Mouse (Mus musculus) left cerebral cortex, adult 2 months (tissue): ENCODE results near the gene Cpxm1. TPM values are rescaled to one million over a fixed set of nuclear protein-coding genes. Genes with fewer than 3 reads are reported as not detected.
"Not testable (repeated sequence)": the region's sequence is repeated elsewhere in the genome, so short reads cannot be mapped to it uniquely, and the experiment has no call there.

Source experiments
- DNase-seq, 2 experiments: peaks; one replicate each; pipeline ENCODE4 v3.0.0; 2021 to 2022; ENCODE audit warnings: low spot score in 2 of 2, mixed read lengths in 1 of 2; ENCODE audit errors: extremely low spot score in 1 of 2
- H3K27ac ChIP-seq: fragments of 200-600 bp; 2 replicates; pipeline ENCODE4 v1.8.1; 2022
- H3K4me3 ChIP-seq: fragments of 200-600 bp; 2 replicates; pipeline ENCODE4 v1.8.1; 2022
- CTCF ChIP-seq: fragments of 200-600 bp; IDR thresholded peaks from 2 replicates; pipeline ENCODE4 v1.8.1; 2022; ENCODE audit warnings: antibody characterized with exemption, mild to moderate bottlenecking, moderate library complexity
- intact Hi-C: fragments of 180-260 bp; cut with DNase I; formaldehyde crosslinking; loops from one replicate; pipeline ENCODE4 v1.15.1; 2025
- total RNA-seq, 2 experiments: library from RNA; stranded (reverse); gene quantifications; 2 replicates each; pipeline ENCODE4 v1.2.3; 2021

Cpxm1 gene
- total RNA-seq, 2 experiments from 2014 or later: 5.5 to 6.4 TPM

DNA sequence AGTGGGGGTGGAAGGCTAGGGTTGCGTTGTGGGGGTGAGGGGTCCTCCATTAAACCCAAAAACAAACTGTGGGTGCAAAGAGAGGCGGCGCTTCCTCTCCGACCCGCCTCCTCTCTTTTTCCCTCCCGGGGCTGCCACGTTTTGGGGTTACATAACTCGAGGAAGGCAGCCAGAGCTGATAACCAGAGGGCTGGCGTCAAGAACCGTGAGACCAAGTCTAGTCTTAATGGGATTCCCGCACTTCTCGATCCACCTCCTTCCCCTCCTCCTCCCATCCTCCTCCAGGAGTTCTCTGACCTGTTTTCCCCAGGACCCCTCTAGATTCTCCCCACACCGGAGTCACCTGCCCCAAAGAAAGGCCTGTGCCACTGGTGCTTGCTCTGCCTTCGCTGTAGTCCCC lies 717 bp upstream of the Cpxm1 start:
- peak overlapping the region; percentile 43 for H3K4me3 ChIP-seq
- no peak for DNase-seq
- intact Hi-C loops: no loop called here
- H3K27ac ChIP-seq: no peak overlapping the region
- no peak for TF ChIP-seq CTCF

GRCm38 (mm10) chr2:130395696-130396095 lies 1.7 kb downstream of the Cpxm1 start:
- TF ChIP-seq CTCF: no peak
- Histone ChIP-seq H3K4me3 (no peak overlapping the region), H3K27ac (no peak overlapping the region)
- DNase-seq: no peak
- intact Hi-C loops: no loop called here

- no peak overlapping the region for H3K4me3 ChIP-seq
- no peak overlapping the region for H3K27ac ChIP-seq
- DNase-seq: no peak
- TF ChIP-seq CTCF: no peak
- intact Hi-C loops: no loop called here
Observed at GRCm38 (mm10) chr2:130392836-130393235, 4.5 kb downstream of the Cpxm1 start.

GRCm38 (mm10) chr2:130390993-130391625 lies 6.3 kb downstream of the Cpxm1 start:
- no peak overlapping the region for H3K27ac ChIP-seq
- TF ChIP-seq CTCF: no peak
- intact Hi-C loops: no loop called here
- no peak for DNase-seq
- no peak overlapping the region for H3K4me3 ChIP-seq

DNA sequence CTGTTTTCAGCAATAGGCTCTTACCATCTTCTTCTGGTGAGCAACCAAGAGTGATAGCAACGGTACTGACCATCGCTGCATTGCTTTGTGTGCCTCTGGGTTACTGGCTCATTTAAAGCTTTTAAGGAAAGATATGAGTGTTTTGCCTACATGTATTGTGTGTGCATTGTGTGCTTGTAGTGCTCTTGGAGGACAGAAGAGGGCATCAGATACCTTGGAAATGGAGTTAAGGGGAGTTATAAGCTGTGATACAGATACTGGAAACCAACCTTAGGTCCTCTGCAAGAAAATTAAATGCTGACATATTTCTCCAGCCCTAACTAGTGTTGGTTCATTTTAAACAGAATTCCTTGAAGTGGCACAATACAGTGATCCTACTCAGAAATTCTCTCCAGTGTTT lies 8.6 kb downstream of the Cpxm1 start:
- Histone ChIP-seq H3K27ac (no peak overlapping the region), H3K4me3 (no peak overlapping the region)
- peak; percentile 14; the same call in 1 of the 2 replicates for TF ChIP-seq CTCF
- intact Hi-C loops: no loop called here
- no peak for DNase-seq

DNA sequence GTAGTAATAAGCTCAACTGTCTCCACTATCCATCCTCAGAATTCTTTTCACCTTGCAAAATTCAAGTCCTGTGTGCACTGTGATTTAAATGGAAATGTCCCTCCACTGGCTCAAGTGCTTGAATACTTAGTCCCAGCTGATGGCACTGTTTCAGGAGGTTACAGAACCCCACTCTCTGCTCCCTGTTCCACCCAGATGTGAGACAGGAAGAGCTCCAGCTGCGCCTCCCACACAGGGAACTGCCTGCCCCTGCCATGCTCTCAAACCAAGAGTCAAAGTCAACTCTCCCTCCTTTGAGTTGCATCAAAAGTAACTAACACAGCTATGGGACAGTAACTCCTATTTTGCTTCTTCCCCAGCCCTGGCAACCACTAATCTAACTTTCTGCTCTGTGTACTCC lies 11.2 kb downstream of the Cpxm1 start:
- intact Hi-C loops: no loop called here
- DNase-seq: no peak
- Histone ChIP-seq H3K27ac (no peak overlapping the region), H3K4me3 (no peak overlapping the region)
- TF ChIP-seq CTCF: no peak

- Histone ChIP-seq H3K27ac (no peak overlapping the region), H3K4me3 (no peak overlapping the region)
- intact Hi-C loops: no loop called here
- no peak for TF ChIP-seq CTCF
- DNase-seq: no peak
Observed at GRCm38 (mm10) chr2:130383895-130384294, 13.5 kb downstream of the Cpxm1 start.

DNA sequence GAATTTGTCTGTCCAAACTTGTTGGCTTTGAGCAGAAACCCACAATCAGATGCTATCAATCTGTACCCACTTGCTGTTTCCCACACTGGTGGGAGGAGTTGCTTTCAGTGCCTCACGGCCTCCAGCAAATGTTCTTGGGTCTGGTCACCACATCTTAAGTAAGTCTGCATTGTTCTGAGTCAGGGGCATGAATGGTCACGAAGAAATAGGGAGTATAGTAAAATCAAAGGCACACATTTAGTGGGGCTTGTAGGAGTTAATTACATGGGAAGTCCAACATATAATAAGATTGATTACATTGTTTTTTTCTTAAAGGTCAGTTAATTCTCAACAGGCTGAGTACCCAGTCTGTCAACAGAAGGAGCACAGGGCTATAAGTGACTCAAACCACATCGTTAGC lies 14.2 kb downstream of the Cpxm1 start:
- H3K4me3 ChIP-seq: no peak overlapping the region
- intact Hi-C loops: no loop called here
- no peak overlapping the region for H3K27ac ChIP-seq
- no peak for DNase-seq
- no peak for TF ChIP-seq CTCF

GRCm38 (mm10) chr2:130374951-130375350 lies 22.4 kb downstream of the Cpxm1 start:
- no peak for TF ChIP-seq CTCF
- Histone ChIP-seq H3K4me3 (no peak overlapping the region), H3K27ac (no peak overlapping the region)
- DNase-seq: no peak
- intact Hi-C loops: no loop called here

- H3K4me3 ChIP-seq, DNase-seq, intact Hi-C loops, H3K27ac ChIP-seq: not testable (repeated sequence)
Observed at GRCm38 (mm10) chr2:130373026-130373425, 24.3 kb downstream of the Cpxm1 start.

GRCm38 (mm10) chr2:130367386-130367785 lies 30.0 kb downstream of the Cpxm1 start:
- intact Hi-C loops: no loop called here
- H3K4me3 ChIP-seq: no peak overlapping the region
- no peak for TF ChIP-seq CTCF
- DNase-seq: no peak
- H3K27ac ChIP-seq: no peak overlapping the region

GRCm38 (mm10) chr2:130365211-130366094 lies 31.9 kb downstream of the Cpxm1 start:
- no peak for DNase-seq
- TF ChIP-seq CTCF: no peak
- intact Hi-C loops: no loop called here
- Histone ChIP-seq H3K27ac (no peak overlapping the region), H3K4me3 (no peak overlapping the region)
